Mouse (Mus musculus) lung, embryonic 16.5 days (tissue): ENCODE measurements around the gene Zfp456. TPM values are rescaled to one million over a fixed set of nuclear protein-coding genes. Genes with fewer than 3 reads are reported as not detected.
"Not testable (repeated sequence)": the region's sequence is repeated elsewhere in the genome, so short reads cannot be mapped to it uniquely, and the experiment has no call there.

Source experiments
- ATAC-seq: fragments of 200-750 bp; cut with Nextera tagmentation; 2 replicates; pipeline ENCODE4 v1.8.0; 2017; ENCODE audit warnings: low read depth, mild to moderate bottlenecking, moderate library complexity
- H3K27ac ChIP-seq: fragments of 300-500 bp; sonication (generic); 2 replicates; pipeline ENCODE4 v1.5.1; 2014; ENCODE audit warnings: mild to moderate bottlenecking, control low read depth, low read length
- H3K27me3 ChIP-seq: fragments of 300-500 bp; sonication (generic); 2 replicates; pipeline ENCODE4 v1.6.1; 2014; ENCODE audit warnings: low read depth, low read length, mixed read lengths; ENCODE audit not compliant: control insufficient read depth, insufficient read depth
- H3K36me3 ChIP-seq: fragments of 300-500 bp; sonication (generic); 2 replicates; pipeline ENCODE4 v1.6.1; 2014; ENCODE audit warnings: low read length; ENCODE audit not compliant: control insufficient read depth, insufficient read depth
- H3K4me1 ChIP-seq: fragments of 300-500 bp; sonication (generic); replicated peaks from 2 replicates; pipeline ENCODE4 v1.6.1; 2014; ENCODE audit warnings: low read length, mixed read lengths; ENCODE audit not compliant: control insufficient read depth, insufficient read depth
- H3K4me2 ChIP-seq: fragments of 300-500 bp; sonication (generic); 2 replicates; pipeline ENCODE4 v1.6.1; 2014; ENCODE audit warnings: low read depth, low read length, control low read depth
- H3K4me3 ChIP-seq: fragments of 300-500 bp; sonication (generic); 2 replicates; pipeline ENCODE4 v1.5.1; 2014; ENCODE audit warnings: mild to moderate bottlenecking, low read length, control low read depth
- H3K9ac ChIP-seq: fragments of 300-500 bp; sonication (generic); 2 replicates; pipeline ENCODE4 v1.6.1; 2014; ENCODE audit warnings: low read length, control low read depth
- H3K9me3 ChIP-seq: fragments of 300-500 bp; sonication (generic); 2 replicates; pipeline ENCODE4 v1.6.1; 2016; ENCODE audit warnings: low read length; ENCODE audit not compliant: control insufficient read depth
- WGBS: fragments of 180-500 bp; shearing (Covaris S2); extraction: QIAGEN DNeasy Blood & Tissue Kit; methylation state at CpG from one replicate; pipeline ENCODE4 v1.1.7; 2014; 5-methylcytosine and 5-hydroxymethylcytosine counted together
- polyA plus RNA-seq: library from polyadenylated mRNA; unstranded; fragments of >200 nt; fragmentation: Nextera tagmentation; extraction: Ambion mirVana; gene quantifications from 2 replicates; pipeline ENCODE4 v1.2.1, GENCODE M21; 2015

The Zfp456 gene
- polyA plus RNA-seq, 1 experiment from 2014 or later, result 1.6 TPM

DNA sequence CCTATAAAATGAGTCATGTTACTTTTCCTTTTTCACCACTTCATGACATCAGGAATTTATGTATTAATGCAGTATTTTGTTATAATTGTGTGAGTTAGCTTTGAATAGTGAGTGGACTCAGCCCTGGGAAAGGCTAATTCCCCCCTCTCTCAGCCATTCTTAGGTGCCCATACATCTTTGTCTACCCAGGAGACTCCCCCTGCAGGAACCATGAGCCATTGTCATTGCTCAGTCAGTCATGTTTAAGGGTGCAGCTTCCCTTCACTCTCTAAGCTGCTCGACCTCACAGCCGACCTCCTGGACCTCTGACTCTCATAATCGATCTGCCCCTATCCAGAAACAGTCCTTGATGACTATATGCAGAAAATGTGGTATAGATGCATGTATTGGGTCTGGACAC is 645 bp upstream of the Zfp456 start:
- WGBS, result 77% methylated on average over 3 of the region's 3 CpGs
- not testable (repeated sequence) for ATAC-seq, H3K4me1 ChIP-seq, H3K4me2 ChIP-seq, H3K36me3 ChIP-seq, H3K4me3 ChIP-seq, H3K9me3 ChIP-seq, H3K27me3 ChIP-seq, H3K9ac ChIP-seq, H3K27ac ChIP-seq

GRCm38 (mm10) chr13:67360131-67360744 is 15.4 kb downstream of the Zfp456 start, which contains the start of the genes Gm28044 and Zfp953:
Gm28044 (minus strand) TSS chr13:67360536.
Zfp953 (minus strand) TSS chr13:67360605.
- peak within 1 kb of the TSS; percentile 75 for H3K27ac ChIP-seq
- ATAC-seq, result peak; percentile 95
- H3K9ac ChIP-seq, result peak within 1 kb of the TSS; percentile 90
- H3K9me3 ChIP-seq, result no peaks in the 10 kb centered on the region
- peak within 1 kb of the TSS; percentile 97 for H3K4me3 ChIP-seq
- WGBS, result under 1% methylated on average over 15 of the region's 15 CpGs
- no peaks in the 10 kb centered on the region for H3K36me3 ChIP-seq
- H3K4me1 ChIP-seq, result peaks cover 10% of the 10 kb centered on the region
- peak within 1 kb of the TSS; percentile 59 for H3K4me2 ChIP-seq
- no peaks in the 10 kb centered on the region for H3K27me3 ChIP-seq

DNA sequence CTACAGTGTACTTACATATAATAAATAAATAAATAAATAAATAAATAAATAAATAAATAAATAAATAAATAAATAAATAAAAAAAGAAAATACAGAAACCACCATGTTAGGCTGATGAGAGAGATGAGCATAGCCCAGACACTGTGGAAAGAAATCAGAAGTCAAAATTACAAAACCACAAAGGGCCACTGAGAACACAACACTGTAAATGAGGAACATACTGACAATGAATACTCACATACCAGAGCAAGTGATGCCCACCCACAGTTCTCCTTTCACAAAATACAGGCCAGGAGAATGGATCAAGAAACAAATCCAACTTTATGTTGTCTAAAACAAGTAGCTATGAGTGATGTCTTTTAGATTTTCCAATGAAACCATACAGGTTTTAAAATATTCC is 23.8 kb downstream of the Zfp456 start:
- no peak overlapping the region for H3K9ac ChIP-seq
- no peaks in the 10 kb centered on the region for H3K36me3 ChIP-seq
- no peaks in the 10 kb centered on the region for H3K4me1 ChIP-seq
- no peak overlapping the region for H3K4me2 ChIP-seq
- no peaks in the 10 kb centered on the region for H3K9me3 ChIP-seq
- no peak overlapping the region for H3K27ac ChIP-seq
- H3K4me3 ChIP-seq, result no peak overlapping the region
- no peaks in the 10 kb centered on the region for H3K27me3 ChIP-seq
- ATAC-seq, result no peak

GRCm38 (mm10) chr13:67343422-67343821 is 32.2 kb downstream of the Zfp456 start:
- H3K4me2 ChIP-seq, result no peak overlapping the region
- no peaks in the 10 kb centered on the region for H3K27me3 ChIP-seq
- no peaks in the 10 kb centered on the region for H3K9me3 ChIP-seq
- H3K4me3 ChIP-seq, result no peak overlapping the region
- H3K4me1 ChIP-seq, result no peaks in the 10 kb centered on the region
- WGBS, result 83% methylated on average over 2 of the region's 2 CpGs
- no peak overlapping the region for H3K9ac ChIP-seq
- 0 out of 2 replicates have a peak, but pooled peaks cover 3% of the 10 kb centered on the region for H3K36me3 ChIP-seq
- no peak for ATAC-seq
- no peak overlapping the region for H3K27ac ChIP-seq

DNA sequence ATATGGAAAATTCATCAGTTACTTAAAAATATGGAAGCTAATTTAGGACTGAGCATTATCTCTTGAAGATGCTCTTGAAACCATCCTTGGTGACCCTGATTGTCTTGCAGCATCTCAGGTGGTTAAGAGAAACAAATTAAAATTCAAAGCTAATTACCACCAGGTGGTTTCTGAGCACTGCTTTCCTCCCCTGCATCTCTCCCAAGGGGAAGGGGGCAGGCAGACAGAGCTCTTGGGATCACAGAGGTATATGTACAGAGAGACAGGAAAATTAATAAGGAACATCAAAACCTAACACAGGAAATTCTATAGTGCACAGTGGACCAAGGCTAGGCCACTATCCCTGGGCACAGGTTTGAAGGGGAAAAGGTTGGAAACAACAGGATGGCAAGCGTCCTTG is 42.7 kb downstream of the Zfp456 start:
- no peaks in the 10 kb centered on the region for H3K9me3 ChIP-seq
- WGBS, result 57% methylated on average over 1 of the region's 1 CpGs
- ATAC-seq, result peak; percentile 19

GRCm38 (mm10) chr13:67332019-67332724 is 43.4 kb downstream of the Zfp456 start, which contains the start of gene Zfp595:
Zfp595 (minus strand) TSS chr13:67332570.
- Histone ChIP-seq H3K36me3 (no peaks in the 10 kb centered on the region), H3K4me1 (peaks cover 7% of the 10 kb centered on the region), H3K9me3 (no peaks in the 10 kb centered on the region), H3K4me2 (peak within 1 kb of the TSS; percentile 78), H3K4me3 (peak within 1 kb of the TSS; percentile 63), H3K27me3 (no peaks in the 10 kb centered on the region), H3K27ac (peak within 1 kb of the TSS; percentile 56), H3K9ac (peak within 1 kb of the TSS; percentile 78)
- peak; percentile 94 for ATAC-seq
- WGBS, result 7% methylated on average over 17 of the region's 17 CpGs

More for the DNA sequence above, 42.7 kb downstream of the Zfp456 start:
- peak overlapping the region; percentile 63 for H3K4me3 ChIP-seq
- H3K27me3 ChIP-seq, result no peaks in the 10 kb centered on the region
- H3K4me2 ChIP-seq, result peak overlapping the region; percentile 78
- H3K4me1 ChIP-seq, result peaks cover 7% of the 10 kb centered on the region
- H3K36me3 ChIP-seq, result no peaks in the 10 kb centered on the region
- H3K9ac ChIP-seq, result peak overlapping the region; percentile 78
- H3K27ac ChIP-seq, result 0 out of 2 replicates have a peak overlapping the region, but pooled peaks have one; percentile 44

Other genes starting within 250 kb of the Zfp456 start
- gene Rsl1, start 202.6 kb downstream of the Zfp456 start, polyA plus RNA-seq, result 8.5 and 9.7 TPM in 2 replicates
- gene Zfp455, start 181.3 kb downstream of the Zfp456 start, polyA plus RNA-seq, result 1.8 and 2.6 TPM in 2 replicates
- gene Zfp458, start 97.3 kb downstream of the Zfp456 start, polyA plus RNA-seq, result 1.9 and 2.0 TPM in 2 replicates
- gene Zfp457, start 69.3 kb downstream of the Zfp456 start, polyA plus RNA-seq, result 0.75 and 0.85 TPM in 2 replicates
- 2.3 and 2.8 TPM in 2 replicates for gene Zfp595, start 43.2 kb downstream of the Zfp456 start, polyA plus RNA-seq
- 0.62 and 0.87 TPM in 2 replicates for gene Gm28044, start 15.3 kb downstream of the Zfp456 start, polyA plus RNA-seq
- 1.1 and 1.3 TPM in 2 replicates for gene Zfp953, start 15.2 kb downstream of the Zfp456 start, polyA plus RNA-seq
- gene Gm28041, start 77 bp downstream of the Zfp456 start, polyA plus RNA-seq, result 0.35 and 1.0 TPM in 2 replicates
- gene Zfp429, start 24.0 kb upstream of the Zfp456 start, polyA plus RNA-seq, result 8.5 and 8.7 TPM in 2 replicates
- 1.2 and 1.3 TPM in 2 replicates for gene Zfp459, start 45.6 kb upstream of the Zfp456 start, polyA plus RNA-seq
- gene Zfp874a, start 75.8 kb upstream of the Zfp456 start, polyA plus RNA-seq, result 10.8 and 12.0 TPM in 2 replicates
- gene Zfp874b, start 108.4 kb upstream of the Zfp456 start, polyA plus RNA-seq, result 3.5 and 3.6 TPM in 2 replicates
- gene Zfp58, start 124.7 kb upstream of the Zfp456 start, polyA plus RNA-seq, result 13.3 and 14.9 TPM in 2 replicates
- gene Gm26965, start 150.3 kb upstream of the Zfp456 start, polyA plus RNA-seq, result not detected in 2 replicates
- 20.9 and 21.9 TPM in 2 replicates for gene Zfp87, start 150.4 kb upstream of the Zfp456 start, polyA plus RNA-seq
- gene Zfp748, start 178.0 kb upstream of the Zfp456 start, polyA plus RNA-seq, result 13.8 and 14.5 TPM in 2 replicates
- 4.5 and 4.7 TPM in 2 replicates for gene Zfp729b, start 233.9 kb upstream of the Zfp456 start, polyA plus RNA-seq